Mouse (Mus musculus): ENCODE measurements at regions not wholly inside any gene's neighbourhood (a gene's known extent, or its start where the extent isn't known, plus 50 kb on each side); places are given as distances from the start of the nearest gene placed in this dataset.

DNA sequence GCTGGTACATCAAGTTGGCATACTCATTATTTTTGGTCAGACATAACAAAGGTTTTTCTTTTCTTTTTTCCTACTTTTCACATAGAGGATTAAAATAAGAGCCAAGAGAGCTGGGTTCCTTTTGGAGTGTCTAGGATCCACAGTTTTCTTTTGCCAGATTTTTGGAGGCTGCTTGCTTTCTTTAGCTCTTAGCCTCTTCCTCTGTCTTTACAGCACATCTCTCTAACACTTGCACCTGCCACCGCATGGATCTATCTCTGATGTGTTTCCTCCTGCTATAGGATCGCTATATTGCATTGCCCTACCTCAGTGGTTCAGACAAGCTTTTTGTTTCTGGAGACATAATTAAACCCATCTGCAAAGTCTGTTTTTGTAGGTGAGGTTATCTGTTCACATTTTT is 339.9 kb downstream of the Rpl10l start:
- no peak for DNase-seq (ENCODE audit: low read depth, low spot score)

DNA sequence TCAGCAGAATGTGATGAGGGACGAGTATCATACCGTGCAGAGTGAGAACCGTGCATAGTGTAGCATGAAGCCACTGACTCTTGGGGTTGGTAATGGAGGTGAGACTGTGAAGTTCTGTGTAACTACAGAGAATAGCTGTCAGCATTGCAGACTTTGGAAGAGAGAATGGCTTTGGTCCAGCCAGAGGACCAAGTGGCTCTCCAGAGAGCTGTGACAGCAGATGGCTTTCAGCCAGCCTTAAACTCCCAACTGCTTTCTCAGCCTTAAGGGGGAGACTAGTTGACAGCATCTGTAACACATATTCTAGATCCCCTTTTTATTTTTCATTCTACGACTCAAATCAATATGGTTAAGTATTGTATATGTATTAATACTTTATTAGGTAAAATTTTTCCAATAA is 342.0 kb downstream of the Rpl10l start:
- DNase-seq (ENCODE audit: low read depth, low spot score) = no peak

DNA sequence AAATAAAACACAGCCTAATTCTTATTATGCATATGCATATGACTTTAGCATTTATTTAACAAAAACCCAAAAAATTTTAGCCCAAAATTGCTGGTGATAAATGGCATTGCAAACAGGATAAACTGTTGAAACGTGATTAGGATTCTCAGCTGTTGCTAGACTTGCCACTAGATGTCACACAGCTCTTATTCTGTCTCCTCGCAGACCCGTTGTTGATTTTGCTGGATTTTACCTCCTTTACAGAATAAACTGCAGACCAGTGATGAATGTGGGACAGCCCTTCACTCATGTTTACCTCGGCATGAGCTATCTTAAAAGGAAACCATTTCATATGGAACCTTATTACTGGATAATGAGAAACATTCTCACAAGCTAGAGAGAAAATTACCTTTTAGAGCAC is 352.4 kb downstream of the Rpl10l start:
- peak; percentile 35 for DNase-seq (ENCODE audit: low read depth, low spot score)

DNA sequence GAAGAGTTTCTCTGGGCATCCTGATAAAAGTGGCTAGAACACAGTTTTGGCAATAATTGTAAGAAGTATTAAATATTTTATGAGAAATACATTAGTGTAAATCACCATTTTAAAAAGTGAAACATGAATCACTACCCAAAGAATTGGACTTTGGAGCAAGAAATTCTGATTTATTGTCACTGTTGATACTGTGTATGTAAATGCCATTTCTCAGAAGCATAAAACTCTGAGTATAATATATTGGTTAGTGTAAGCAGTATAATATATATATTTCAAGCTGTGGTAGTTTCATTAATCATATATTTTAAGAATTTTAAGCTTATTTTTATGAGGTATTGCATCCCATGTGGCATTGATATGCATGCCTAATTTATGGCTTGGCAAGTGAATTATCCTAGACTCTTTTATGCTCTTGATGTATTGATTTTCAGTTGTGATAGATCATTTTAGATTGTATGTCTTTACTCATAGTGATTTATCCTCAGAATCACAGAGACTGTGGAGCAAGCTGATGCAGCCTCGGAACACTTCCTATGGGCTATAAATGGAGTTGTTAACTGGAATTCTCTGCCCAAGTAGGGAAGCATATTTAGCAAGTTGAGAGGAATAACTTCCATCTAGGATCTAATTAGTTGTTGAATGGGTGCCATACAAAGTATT is 354.4 kb downstream of the Rpl10l start:
- no peak for DNase-seq (ENCODE audit: low read depth, low spot score)

Measured in forelimb bud, embryonic 11.5 days (tissue).